Mouse (Mus musculus) lung, postnatal 0 days (tissue): ENCODE results near the gene Vmn1r100. TPM values are rescaled to one million over a fixed set of nuclear protein-coding genes. Genes with fewer than 3 reads are reported as not detected.
"Not testable (repeated sequence)": the region's sequence is repeated elsewhere in the genome, so short reads cannot be mapped to it uniquely, and the experiment has no call there.

ENCODE experiments used
- ATAC-seq: fragments of 200-750 bp; cut with Nextera tagmentation; 2 replicates; pipeline ENCODE4 v1.8.0; 2017; ENCODE audit warnings: moderate library complexity
- DNase-seq: peaks from one replicate; pipeline ENCODE4 v3.0.0-alpha.2; 2016; ENCODE audit warnings: low spot score
- H3K27ac ChIP-seq: fragments of 300-500 bp; sonication (generic); 2 replicates; pipeline ENCODE4 v1.5.1; 2014; ENCODE audit warnings: antibody characterized with exemption, mild to moderate bottlenecking, low read length, mixed read lengths
- H3K27me3 ChIP-seq: fragments of 300-500 bp; sonication (generic); replicated peaks from 2 replicates; pipeline ENCODE4 v1.6.1; 2014; ENCODE audit warnings: low read length, mixed read lengths; ENCODE audit not compliant: insufficient read depth
- H3K36me3 ChIP-seq: fragments of 300-500 bp; sonication (generic); 2 replicates; pipeline ENCODE4 v1.6.1; 2014; ENCODE audit warnings: low read length, mixed read lengths; ENCODE audit not compliant: insufficient read depth
- H3K4me1 ChIP-seq: fragments of 300-500 bp; sonication (generic); 2 replicates; pipeline ENCODE4 v1.6.1; 2014; ENCODE audit warnings: antibody characterized with exemption, low read depth, low read length, mixed read lengths; ENCODE audit not compliant: insufficient read depth
- H3K4me2 ChIP-seq: fragments of 300-500 bp; sonication (generic); replicated peaks from 2 replicates; pipeline ENCODE4 v1.6.1; 2014; ENCODE audit warnings: low read depth, mild to moderate bottlenecking, low read length, moderate library complexity, mixed read lengths
- H3K4me3 ChIP-seq: fragments of 300-500 bp; sonication (generic); 2 replicates; pipeline ENCODE4 v1.5.1; 2014; ENCODE audit warnings: low read depth, low read length
- H3K9ac ChIP-seq: fragments of 300-500 bp; sonication (generic); replicated peaks from 2 replicates; pipeline ENCODE4 v1.6.1; 2014; ENCODE audit warnings: low read depth, mild to moderate bottlenecking
- H3K9me3 ChIP-seq: fragments of 300-500 bp; sonication (generic); 2 replicates; pipeline ENCODE4 v1.6.1; 2016; ENCODE audit warnings: low read length, mixed read lengths
- WGBS: fragments of 180-500 bp; shearing (Covaris S2); extraction: QIAGEN DNeasy Blood & Tissue Kit; methylation state at CpG from one replicate; pipeline ENCODE4 v1.1.7; 2014; 5-methylcytosine and 5-hydroxymethylcytosine counted together
- polyA plus RNA-seq: library from polyadenylated mRNA; unstranded; fragments of >200 nt; fragmentation: Nextera tagmentation; extraction: Ambion mirVana; gene quantifications from 2 replicates; pipeline ENCODE4 v1.2.1, GENCODE M21; 2015

Gene Vmn1r100
- not detected in 2 replicates for polyA plus RNA-seq

- H3K4me2 ChIP-seq, H3K27ac ChIP-seq, ATAC-seq, H3K27me3 ChIP-seq, H3K9me3 ChIP-seq, DNase-seq, H3K36me3 ChIP-seq, H3K4me1 ChIP-seq, H3K9ac ChIP-seq, H3K4me3 ChIP-seq: not testable (repeated sequence)
- no CpG with 5 or more reads among the region's 3 CpGs for WGBS
Observed at GRCm38 (mm10) chr7:20417642-20418041, at the start of gene Vmn1r100. Gene Vmn1r100 (plus strand): TSS chr7:20417942.

GRCm38 (mm10) chr7:20375310-20375709 lies 42.4 kb upstream of the Vmn1r100 start, which contains the start of gene Gm5728:
Gene Gm5728 (minus strand): TSS chr7:20375410.
- H3K9ac ChIP-seq, H3K36me3 ChIP-seq, ATAC-seq, H3K4me3 ChIP-seq, DNase-seq, H3K4me2 ChIP-seq, H3K9me3 ChIP-seq, H3K27me3 ChIP-seq, H3K4me1 ChIP-seq, H3K27ac ChIP-seq: not testable (repeated sequence)
- no CpG with 5 or more reads among the region's 1 CpGs for WGBS

GRCm38 (mm10) chr7:20442493-20442892 lies 24.8 kb downstream of the Vmn1r100 start, which contains the start of gene Vmn1r101:
Gene Vmn1r101 (minus strand): TSS chr7:20442593.
- not testable (repeated sequence) for H3K4me1 ChIP-seq, H3K27ac ChIP-seq, H3K9me3 ChIP-seq, H3K4me3 ChIP-seq, H3K9ac ChIP-seq, ATAC-seq, H3K36me3 ChIP-seq, H3K4me2 ChIP-seq, DNase-seq, H3K27me3 ChIP-seq
- WGBS, result no CpG with 5 or more reads among the region's 2 CpGs

Other genes with a start within 250 kb of the Vmn1r100 start
- not detected in 2 replicates for gene Vmn1r94, start 249.6 kb upstream of the Vmn1r100 start, polyA plus RNA-seq
- gene Vmn1r95, start 224.2 kb upstream of the Vmn1r100 start, polyA plus RNA-seq, result not detected in 2 replicates
- not detected in 2 replicates for gene Gm6164, start 212.3 kb upstream of the Vmn1r100 start, polyA plus RNA-seq
- not detected in 2 replicates for gene Gm4498, start 184.1 kb upstream of the Vmn1r100 start, polyA plus RNA-seq
- not detected in 2 replicates for gene Gm5890, start 155.1 kb upstream of the Vmn1r100 start, polyA plus RNA-seq
- not detected in 2 replicates for gene Gm4133, start 83.9 kb upstream of the Vmn1r100 start, polyA plus RNA-seq
- not detected in 2 replicates for gene Gm5728, start 42.5 kb upstream of the Vmn1r100 start, polyA plus RNA-seq
- not detected in 2 replicates for gene Vmn1r101, start 24.7 kb downstream of the Vmn1r100 start, polyA plus RNA-seq
- gene Gm10670, start 57.0 kb downstream of the Vmn1r100 start, polyA plus RNA-seq, result not detected in 2 replicates
- not detected in 2 replicates for gene Vmn1r103, start 92.6 kb downstream of the Vmn1r100 start, polyA plus RNA-seq
- gene Vmn1r104, start 115.9 kb downstream of the Vmn1r100 start, polyA plus RNA-seq, result not detected in 2 replicates
- gene Gm5726, start 127.8 kb downstream of the Vmn1r100 start, polyA plus RNA-seq, result not detected in 2 replicates
- not detected in 2 replicates for gene Gm4141, start 158.3 kb downstream of the Vmn1r100 start, polyA plus RNA-seq
- not detected in 2 replicates for gene Gm4513, start 181.1 kb downstream of the Vmn1r100 start, polyA plus RNA-seq